In genomic region chr10:13569818-13570217, GRCm38 (mm10) we compare ENCODE assay signal across 12 mouse cellular contexts. TPM values are rescaled to one million over a fixed set of nuclear protein-coding genes. Genes with fewer than 3 reads are reported as not detected.
DNase-seq lines count a peak whose midpoint lies in the region; ATAC-seq and TF ChIP-seq lines count a peak whose summit lies in the region.
"Had no signal": no experiment of that assay in that cellular context is flagged by ENCODE, and none has a peak within 500 bp of the region (broad histone marks: within the 10 kb centered on the region; RNA-seq: fewer than 3 reads in every experiment).

No protein-coding gene starts in this region.

- no peaks in the 10 kb centered on the region for H3K27me3 ChIP-seq in lung, embryonic 14.5 days (ENCODE audit: insufficient read depth, low read length)
- H3K27me3 ChIP-seq in embryonic facial prominence, embryonic 14.5 days (replicated peaks; ENCODE audit: control insufficient read depth, insufficient read depth, low read length), result 0 out of 2 replicates have a peak, but pooled peaks cover 2% of the 10 kb centered on the region
- no peaks in the 10 kb centered on the region for H3K27me3 ChIP-seq in hindbrain, embryonic 15.5 days
- 0 out of 2 replicates have a peak, but pooled peaks cover 9% of the 10 kb centered on the region for H3K27me3 ChIP-seq in neural tube, embryonic 15.5 days (replicated peaks)
- H3K27me3 ChIP-seq: heart, embryonic 15.5 days; lung, embryonic 15.5 days had no signal

- H3K9me3 ChIP-seq in lung, embryonic 14.5 days (ENCODE audit: low read depth, low read length), result no peaks in the 10 kb centered on the region
- H3K9me3 ChIP-seq in embryonic facial prominence, embryonic 14.5 days (ENCODE audit: control insufficient read depth, low read length), result no peaks in the 10 kb centered on the region
- H3K9me3 ChIP-seq in hindbrain, embryonic 15.5 days, result no peaks in the 10 kb centered on the region
- H3K9me3 ChIP-seq in neural tube, embryonic 15.5 days (replicated peaks), result no peaks in the 10 kb centered on the region
- H3K9me3 ChIP-seq: G1E; heart, embryonic 15.5 days; lung, embryonic 15.5 days had no signal

- H3K4me1 ChIP-seq in lung, embryonic 14.5 days (ENCODE audit: insufficient read depth), result no peaks in the 10 kb centered on the region; the same call in 1 of the 2 replicates
- no peaks in the 10 kb centered on the region for H3K4me1 ChIP-seq in lung, adult 2 months (ENCODE audit: control insufficient read depth, insufficient read depth, low read length)
- peaks cover 16% of the 10 kb centered on the region for H3K4me1 ChIP-seq in embryonic facial prominence, embryonic 14.5 days (ENCODE audit: control insufficient read depth, insufficient read depth, low read length)
- H3K4me1 ChIP-seq in hindbrain, embryonic 15.5 days (replicated peaks), result peaks cover 22% of the 10 kb centered on the region; the same call in 1 of the 2 replicates
- H3K4me1 ChIP-seq in neural tube, embryonic 15.5 days, result peaks cover 31% of the 10 kb centered on the region

- no peak for TF ChIP-seq POLR2A in lung, adult 2 months (IDR thresholded peaks at IDR 0.05; ENCODE audit: borderline replicate concordance, extremely low read depth, low read depth, low read length)

- H3K27ac ChIP-seq in lung, embryonic 14.5 days (ENCODE audit: low read depth), result no peak overlapping the region
- H3K27ac ChIP-seq in embryonic facial prominence, embryonic 14.5 days (replicated peaks; ENCODE audit: low read depth, low read length), result no peak overlapping the region
- H3K27ac ChIP-seq in hindbrain, embryonic 15.5 days (replicated peaks), result no peak overlapping the region
- H3K27ac ChIP-seq in neural tube, embryonic 15.5 days (replicated peaks), result no peak overlapping the region
- H3K27ac ChIP-seq: heart, embryonic 15.5 days; lung, embryonic 15.5 days had no signal

- peak; percentile 35; the same call in 1 of the 2 replicates for ATAC-seq in lung, embryonic 14.5 days (ENCODE audit: insufficient read depth)
- peak; percentile 63; the same call in 1 of the 2 replicates for ATAC-seq in embryonic facial prominence, embryonic 14.5 days (ENCODE audit: low read depth)
- ATAC-seq in hindbrain, embryonic 15.5 days (ENCODE audit: low FRiP score, low read depth), result peak; percentile 49; the same call in 1 of the 2 replicates
- ATAC-seq in neural tube, embryonic 15.5 days (ENCODE audit: low FRiP score), result 0 out of 2 replicates have a peak, but pooled peaks have one; percentile 54

- no peak overlapping the region for H3K4me3 ChIP-seq in lung, embryonic 14.5 days (ENCODE audit: low read depth, low read length)
- no peak overlapping the region for H3K4me3 ChIP-seq in lung, adult 2 months (replicated peaks; ENCODE audit: extremely low read depth, low read depth, low read length)
- no peak overlapping the region for H3K4me3 ChIP-seq in embryonic facial prominence, embryonic 14.5 days (ENCODE audit: low read depth, low read length)
- H3K4me3 ChIP-seq in hindbrain, embryonic 15.5 days, result no peak overlapping the region
- H3K4me3 ChIP-seq in neural tube, embryonic 15.5 days (replicated peaks), result no peak overlapping the region
- H3K4me3 ChIP-seq: heart, embryonic 15.5 days; lung, embryonic 15.5 days had no signal

- WGBS in lung, embryonic 14.5 days, result 46% methylated on average over 7 of the region's 7 CpGs
- 58% methylated on average over 7 of the region's 7 CpGs for WGBS in lung, adult 2 months
- WGBS in embryonic facial prominence, embryonic 14.5 days, result 31% methylated on average over 7 of the region's 7 CpGs
- 25% methylated on average over 7 of the region's 7 CpGs for WGBS in hindbrain, embryonic 15.5 days
- WGBS in neural tube, embryonic 15.5 days, result 13% methylated on average over 7 of the region's 7 CpGs

- no peak for TF ChIP-seq CTCF in lung, embryonic 14.5 days (IDR thresholded peaks at IDR 0.05; ENCODE audit: low read depth)
- TF ChIP-seq CTCF in lung, adult 2 months (IDR thresholded peaks at IDR 0.05; ENCODE audit: insufficient read depth, low read length), result no peak

- DNase-seq in lung, embryonic 14.5 days, result peak; percentile 51
- no peak for DNase-seq in lung, adult 2 months
- DNase-seq in embryonic facial prominence, embryonic 14.5 days (ENCODE audit: low spot score), result peak; percentile 74
- no peak for DNase-seq in thymus, adult 18-20 months
- DNase-seq in embryo, embryonic 9.5 days (ENCODE audit: extremely low spot score), result no peak
- DNase-seq in lung, postnatal 4 days, result no peak
- DNase-seq: cerebellum, adult 9-11 months had no signal

- no peak overlapping the region for H3K9ac ChIP-seq in lung, embryonic 14.5 days
- no peak overlapping the region for H3K9ac ChIP-seq in embryonic facial prominence, embryonic 14.5 days (ENCODE audit: low read depth, low read length)
- H3K9ac ChIP-seq in hindbrain, embryonic 15.5 days, result no peak overlapping the region
- no peak overlapping the region for H3K9ac ChIP-seq in neural tube, embryonic 15.5 days (replicated peaks)
- H3K9ac ChIP-seq: heart, embryonic 15.5 days; lung, embryonic 15.5 days had no signal

- no peak overlapping the region for H3K4me2 ChIP-seq in lung, embryonic 14.5 days
- H3K4me2 ChIP-seq in embryonic facial prominence, embryonic 14.5 days (ENCODE audit: low read depth, low read length), result peak overlapping the region; percentile 15; the same call in 1 of the 2 replicates
- H3K4me2 ChIP-seq in hindbrain, embryonic 15.5 days, result no peak overlapping the region
- no peak overlapping the region for H3K4me2 ChIP-seq in neural tube, embryonic 15.5 days
- H3K4me2 ChIP-seq: heart, embryonic 15.5 days; lung, embryonic 15.5 days had no signal

- no peaks in the 10 kb centered on the region for H3K36me3 ChIP-seq in lung, embryonic 14.5 days (ENCODE audit: insufficient read depth)
- no peaks in the 10 kb centered on the region for H3K36me3 ChIP-seq in embryonic facial prominence, embryonic 14.5 days (ENCODE audit: control insufficient read depth, insufficient read depth, low read length)
- no peaks in the 10 kb centered on the region for H3K36me3 ChIP-seq in hindbrain, embryonic 15.5 days
- H3K36me3 ChIP-seq in neural tube, embryonic 15.5 days, result no peaks in the 10 kb centered on the region
- H3K36me3 ChIP-seq: G1E; heart, embryonic 15.5 days; lung, embryonic 15.5 days had no signal

RNA-seq across cellular contexts. Expression of gene Pex3, which starts 16.9 kb away (rescaled TPM):
- polyA plus RNA-seq in lung, embryonic 14.5 days (2014; fragmentation: Nextera tagmentation; extraction: Ambion mirVana), result 26.8 and 27.6 TPM in 2 replicates
- 8.5 and 12.0 TPM in 2 replicates for polyA plus RNA-seq in lung, adult 2 months (2012; rRNA removed)
- polyA plus RNA-seq in embryonic facial prominence, embryonic 14.5 days (2014; fragmentation: Nextera tagmentation; extraction: Ambion mirVana), result 31.3 and 38.2 TPM in 2 replicates
- polyA plus RNA-seq in hindbrain, embryonic 15.5 days (2015; fragmentation: Nextera tagmentation; extraction: Ambion mirVana), result 26.7 and 27.7 TPM in 2 replicates
- 25.7 and 25.8 TPM in 2 replicates for polyA plus RNA-seq in neural tube, embryonic 15.5 days (2015; fragmentation: Nextera tagmentation; extraction: Ambion mirVana)

RNA-seq across cellular contexts. Expression of gene Adat2, which starts 17.1 kb away (rescaled TPM):
- polyA plus RNA-seq in lung, embryonic 14.5 days (2014; fragmentation: Nextera tagmentation; extraction: Ambion mirVana), result 6.1 and 6.6 TPM in 2 replicates
- polyA plus RNA-seq in lung, adult 2 months (2012; rRNA removed), result 3.0 and 3.8 TPM in 2 replicates
- 4.1 and 4.9 TPM in 2 replicates for polyA plus RNA-seq in embryonic facial prominence, embryonic 14.5 days (2014; fragmentation: Nextera tagmentation; extraction: Ambion mirVana)
- 1.9 and 2.1 TPM in 2 replicates for polyA plus RNA-seq in hindbrain, embryonic 15.5 days (2015; fragmentation: Nextera tagmentation; extraction: Ambion mirVana)
- polyA plus RNA-seq in neural tube, embryonic 15.5 days (2015; fragmentation: Nextera tagmentation; extraction: Ambion mirVana), result 2.0 and 2.4 TPM in 2 replicates

Comparison
In these comparisons a context has a peak if more than half of its experiments do, and no peak if none do; other contexts are left out.
1. DNase-seq: peak in lung, embryonic 14.5 days (single experiment) and embryonic facial prominence, embryonic 14.5 days (single experiment); none in lung, adult 2 months (single experiment), thymus, adult 18-20 months (0 of 2), embryo, embryonic 9.5 days (single experiment) and lung, postnatal 4 days (0 of 2).
2. Peak in every context shown above with its lines, with median percentiles within 50 percentile points of each other: ATAC-seq.